Mouse (Mus musculus) limb, embryonic 15.5 days (tissue): ENCODE measurements around the gene Diaph2. TPM values are rescaled to one million over a fixed set of nuclear protein-coding genes. Genes with fewer than 3 reads are reported as not detected.

Source experiments
- ATAC-seq: fragments of 200-750 bp; cut with Nextera tagmentation; 2 replicates; pipeline ENCODE4 v1.8.0; 2017; ENCODE audit warnings: low read depth, moderate TSS enrichment; ENCODE audit not compliant: insufficient number of reproducible peaks, low FRiP score, low TSS enrichment
- H3K27ac ChIP-seq: fragments of 300-500 bp; sonication (generic); 2 replicates; pipeline ENCODE4 v1.5.1; 2015; ENCODE audit warnings: moderate library complexity, mild to moderate bottlenecking, inconsistent platforms
- H3K27me3 ChIP-seq: fragments of 300-500 bp; sonication (generic); 2 replicates; pipeline ENCODE4 v1.6.1; 2015; ENCODE audit warnings: inconsistent platforms
- H3K36me3 ChIP-seq: fragments of 300-500 bp; sonication (generic); 2 replicates; pipeline ENCODE4 v1.6.1; 2015; ENCODE audit warnings: inconsistent platforms
- H3K4me1 ChIP-seq: fragments of 300-500 bp; sonication (generic); 2 replicates; pipeline ENCODE4 v1.6.1; 2015; ENCODE audit warnings: inconsistent platforms
- H3K4me2 ChIP-seq: fragments of 300-500 bp; sonication (generic); 2 replicates; pipeline ENCODE4 v1.6.1; 2015; ENCODE audit warnings: mild to moderate bottlenecking, inconsistent platforms
- H3K4me3 ChIP-seq: fragments of 300-500 bp; sonication (generic); 2 replicates; pipeline ENCODE4 v1.5.1; 2015; ENCODE audit warnings: mild to moderate bottlenecking, inconsistent platforms
- H3K9ac ChIP-seq: fragments of 300-500 bp; sonication (generic); 2 replicates; pipeline ENCODE4 v1.6.1; 2015; ENCODE audit warnings: inconsistent platforms
- H3K9me3 ChIP-seq: fragments of 300-500 bp; sonication (generic); 2 replicates; pipeline ENCODE4 v1.6.1; 2016; ENCODE audit warnings: inconsistent platforms
- WGBS: fragments of 180-500 bp; shearing (Covaris S2); methylation state at CpG from one replicate; pipeline ENCODE4 v1.1.7; 2015; 5-methylcytosine and 5-hydroxymethylcytosine counted together
- polyA plus RNA-seq: library from polyadenylated mRNA; unstranded; fragments of >200 nt; fragmentation: Nextera tagmentation; extraction: Ambion mirVana; gene quantifications from 2 replicates; pipeline ENCODE4 v1.2.1, GENCODE M21; 2015

Gene Diaph2
- polyA plus RNA-seq, 1 experiment from 2014 or later = 5.6 TPM

- H3K27me3 ChIP-seq = no peaks in the 10 kb centered on the region
- ATAC-seq = no peak
Measured at GRCm38 (mm10) chrX:129833887-129834286, 84.3 kb downstream of the Diaph2 start.

GRCm38 (mm10) chrX:129884465-129884864 is 134.9 kb downstream of the Diaph2 start:
- H3K9ac ChIP-seq = no peak overlapping the region
- WGBS = 18% methylated on average over 3 of the region's 3 CpGs
- no peaks in the 10 kb centered on the region for H3K27me3 ChIP-seq
- H3K9me3 ChIP-seq = no peaks in the 10 kb centered on the region
- no peak overlapping the region for H3K4me3 ChIP-seq
- H3K36me3 ChIP-seq = no peaks in the 10 kb centered on the region
- no peak overlapping the region for H3K27ac ChIP-seq
- H3K4me2 ChIP-seq = no peak overlapping the region
- no peak for ATAC-seq
- no peaks in the 10 kb centered on the region for H3K4me1 ChIP-seq

More at GRCm38 (mm10) chrX:129833887-129834286, 84.3 kb downstream of the Diaph2 start:
- Histone ChIP-seq H3K4me2 (no peak overlapping the region), H3K4me3 (no peak overlapping the region), H3K9me3 (no peaks in the 10 kb centered on the region), H3K36me3 (no peaks in the 10 kb centered on the region), H3K9ac (no peak overlapping the region), H3K4me1 (no peaks in the 10 kb centered on the region), H3K27ac (no peak overlapping the region)

- no peaks in the 10 kb centered on the region for H3K27me3 ChIP-seq
- ATAC-seq = no peak
- 76% methylated on average over 2 of the region's 2 CpGs for WGBS
- H3K36me3 ChIP-seq = no peaks in the 10 kb centered on the region
- H3K27ac ChIP-seq = no peak overlapping the region
- no peaks in the 10 kb centered on the region for H3K4me1 ChIP-seq
- H3K9me3 ChIP-seq = no peaks in the 10 kb centered on the region
- no peak overlapping the region for H3K4me3 ChIP-seq
- H3K9ac ChIP-seq = no peak overlapping the region
- no peak overlapping the region for H3K4me2 ChIP-seq
Measured at GRCm38 (mm10) chrX:129925806-129926205, 176.3 kb downstream of the Diaph2 start.

GRCm38 (mm10) chrX:129974816-129975215 is 225.3 kb downstream of the Diaph2 start:
- Histone ChIP-seq H3K4me1 (no peaks in the 10 kb centered on the region), H3K9me3 (no peaks in the 10 kb centered on the region), H3K27ac (no peak overlapping the region), H3K36me3 (no peaks in the 10 kb centered on the region), H3K4me2 (no peak overlapping the region), H3K4me3 (no peak overlapping the region), H3K9ac (no peak overlapping the region), H3K27me3 (no peaks in the 10 kb centered on the region)
- no peak for ATAC-seq
- WGBS = 59% methylated on average over 4 of the region's 4 CpGs

- H3K27me3 ChIP-seq = no peaks in the 10 kb centered on the region
- H3K4me3 ChIP-seq = no peak overlapping the region
- no peak overlapping the region for H3K27ac ChIP-seq
- no peaks in the 10 kb centered on the region for H3K9me3 ChIP-seq
- ATAC-seq = no peak
- H3K4me1 ChIP-seq = no peaks in the 10 kb centered on the region
- H3K4me2 ChIP-seq = no peak overlapping the region
- no peak overlapping the region for H3K9ac ChIP-seq
- H3K36me3 ChIP-seq = no peaks in the 10 kb centered on the region
Measured at GRCm38 (mm10) chrX:130008210-130008609, 258.7 kb downstream of the Diaph2 start.

GRCm38 (mm10) chrX:130019735-130020134 is 270.2 kb downstream of the Diaph2 start:
- no peaks in the 10 kb centered on the region for H3K4me1 ChIP-seq
- no peak overlapping the region for H3K4me3 ChIP-seq
- H3K27me3 ChIP-seq = no peaks in the 10 kb centered on the region
- 52% methylated on average over 1 of the region's 1 CpGs for WGBS
- no peaks in the 10 kb centered on the region for H3K9me3 ChIP-seq
- no peak for ATAC-seq
- no peaks in the 10 kb centered on the region for H3K36me3 ChIP-seq
- H3K4me2 ChIP-seq = no peak overlapping the region
- H3K27ac ChIP-seq = no peak overlapping the region
- H3K9ac ChIP-seq = no peak overlapping the region

- Histone ChIP-seq H3K9ac (no peak overlapping the region), H3K4me1 (no peaks in the 10 kb centered on the region), H3K4me2 (no peak overlapping the region), H3K36me3 (no peaks in the 10 kb centered on the region), H3K9me3 (no peaks in the 10 kb centered on the region), H3K27me3 (no peaks in the 10 kb centered on the region), H3K27ac (no peak overlapping the region), H3K4me3 (no peak overlapping the region)
- no peak for ATAC-seq
- 64% methylated on average over 1 of the region's 1 CpGs for WGBS
Measured at GRCm38 (mm10) chrX:130044525-130044924, 295.0 kb downstream of the Diaph2 start.

GRCm38 (mm10) chrX:130149216-130149615 is 399.7 kb downstream of the Diaph2 start:
- no peak overlapping the region for H3K4me3 ChIP-seq
- H3K27me3 ChIP-seq = no peaks in the 10 kb centered on the region
- H3K4me2 ChIP-seq = no peak overlapping the region
- no peak for ATAC-seq
- no peaks in the 10 kb centered on the region for H3K36me3 ChIP-seq
- H3K9me3 ChIP-seq = no peaks in the 10 kb centered on the region
- H3K4me1 ChIP-seq = no peaks in the 10 kb centered on the region
- no peak overlapping the region for H3K27ac ChIP-seq
- H3K9ac ChIP-seq = no peak overlapping the region

- no peak overlapping the region for H3K4me2 ChIP-seq
- no peak overlapping the region for H3K27ac ChIP-seq
- WGBS = 73% methylated on average over 1 of the region's 1 CpGs
- no peaks in the 10 kb centered on the region for H3K27me3 ChIP-seq
- no peaks in the 10 kb centered on the region for H3K36me3 ChIP-seq
- H3K4me1 ChIP-seq = no peaks in the 10 kb centered on the region
- no peak for ATAC-seq
- no peaks in the 10 kb centered on the region for H3K9me3 ChIP-seq
- no peak overlapping the region for H3K4me3 ChIP-seq
- H3K9ac ChIP-seq = no peak overlapping the region
Measured at GRCm38 (mm10) chrX:130152164-130152563, 402.6 kb downstream of the Diaph2 start.

- Histone ChIP-seq H3K4me1 (no peaks in the 10 kb centered on the region), H3K36me3 (no peaks in the 10 kb centered on the region), H3K27me3 (no peaks in the 10 kb centered on the region), H3K4me2 (no peak overlapping the region), H3K4me3 (no peak overlapping the region), H3K9me3 (no peaks in the 10 kb centered on the region), H3K27ac (no peak overlapping the region), H3K9ac (no peak overlapping the region)
- no peak for ATAC-seq
- WGBS = 74% methylated on average over 2 of the region's 2 CpGs
Measured at GRCm38 (mm10) chrX:130173126-130173525, 423.6 kb downstream of the Diaph2 start.

GRCm38 (mm10) chrX:130187891-130188290 is 438.3 kb downstream of the Diaph2 start:
- Histone ChIP-seq H3K4me1 (no peaks in the 10 kb centered on the region), H3K36me3 (no peaks in the 10 kb centered on the region), H3K9me3 (no peaks in the 10 kb centered on the region), H3K4me3 (no peak overlapping the region), H3K9ac (no peak overlapping the region), H3K27ac (no peak overlapping the region), H3K4me2 (no peak overlapping the region), H3K27me3 (no peaks in the 10 kb centered on the region)
- no peak for ATAC-seq
- 53% methylated on average over 1 of the region's 1 CpGs for WGBS

GRCm38 (mm10) chrX:130188449-130188848 is 438.9 kb downstream of the Diaph2 start:
- Histone ChIP-seq H3K4me2 (no peak overlapping the region), H3K27ac (no peak overlapping the region), H3K9ac (no peak overlapping the region), H3K9me3 (no peaks in the 10 kb centered on the region), H3K4me3 (no peak overlapping the region), H3K4me1 (no peaks in the 10 kb centered on the region), H3K36me3 (no peaks in the 10 kb centered on the region), H3K27me3 (no peaks in the 10 kb centered on the region)
- ATAC-seq = no peak
- WGBS = 47% methylated on average over 2 of the region's 2 CpGs

- Histone ChIP-seq H3K4me3 (no peak overlapping the region), H3K4me1 (no peaks in the 10 kb centered on the region), H3K9ac (no peak overlapping the region), H3K36me3 (no peaks in the 10 kb centered on the region), H3K4me2 (no peak overlapping the region), H3K27ac (no peak overlapping the region), H3K9me3 (no peaks in the 10 kb centered on the region), H3K27me3 (no peaks in the 10 kb centered on the region)
- no peak for ATAC-seq
Measured at GRCm38 (mm10) chrX:130189250-130189649, 439.7 kb downstream of the Diaph2 start.
